Mouse (Mus musculus) testis, adult 2 months (tissue): Measurements from ENCODE around the gene Tspan2. TPM values are rescaled to one million over a fixed set of nuclear protein-coding genes. Genes with fewer than 3 reads are reported as not detected.

Experiments
- H3K27ac ChIP-seq: fragments of 200-500 bp; 2 replicates; pipeline ENCODE4 v1.5.1; 2012; ENCODE audit warnings: low read depth, low read length; ENCODE audit not compliant: control insufficient read depth, insufficient read depth
- H3K27me3 ChIP-seq: fragments of 200-500 bp; 2 replicates; pipeline ENCODE4 v1.6.1; 2012; ENCODE audit warnings: mild to moderate bottlenecking, low read length, moderate library complexity; ENCODE audit not compliant: control insufficient read depth, insufficient read depth
- H3K36me3 ChIP-seq: fragments of 200-500 bp; 2 replicates; pipeline ENCODE4 v1.6.1; 2012; ENCODE audit warnings: mild to moderate bottlenecking, low read length; ENCODE audit not compliant: control insufficient read depth, insufficient read depth
- H3K4me1 ChIP-seq: fragments of 200-500 bp; 2 replicates; pipeline ENCODE4 v1.6.1; 2012; ENCODE audit warnings: low read length; ENCODE audit not compliant: control insufficient read depth, insufficient read depth
- H3K4me3 ChIP-seq: fragments of 200-500 bp; 2 replicates; pipeline ENCODE4 v1.5.1; 2012; ENCODE audit warnings: low read depth, mild to moderate bottlenecking, low read length, moderate library complexity, mixed read lengths; ENCODE audit not compliant: control insufficient read depth
- CTCF ChIP-seq: fragments of 200-500 bp; IDR thresholded peaks from 2 replicates; pipeline ENCODE4 v1.5.1; 2012; ENCODE audit warnings: low read depth, mild to moderate bottlenecking, inconsistent platforms, low read length, moderate library complexity; ENCODE audit not compliant: control insufficient read depth, insufficient read depth, insufficient replicate concordance
- POLR2A ChIP-seq: fragments of 200-500 bp; IDR thresholded peaks from 2 replicates; pipeline ENCODE4 v1.6.1; 2012; ENCODE audit warnings: low read depth, mild to moderate bottlenecking, inconsistent platforms, low read length, moderate library complexity; ENCODE audit not compliant: control insufficient read depth
- polyA plus RNA-seq: library from polyadenylated mRNA; depleted of rRNA; stranded (reverse); fragments of >200 nt; gene quantifications from 2 replicates; pipeline ENCODE4 v1.2.3, GENCODE M21; 2012

The Tspan2 gene
- polyA plus RNA-seq, 1 experiment = 0.98 TPM

DNA sequence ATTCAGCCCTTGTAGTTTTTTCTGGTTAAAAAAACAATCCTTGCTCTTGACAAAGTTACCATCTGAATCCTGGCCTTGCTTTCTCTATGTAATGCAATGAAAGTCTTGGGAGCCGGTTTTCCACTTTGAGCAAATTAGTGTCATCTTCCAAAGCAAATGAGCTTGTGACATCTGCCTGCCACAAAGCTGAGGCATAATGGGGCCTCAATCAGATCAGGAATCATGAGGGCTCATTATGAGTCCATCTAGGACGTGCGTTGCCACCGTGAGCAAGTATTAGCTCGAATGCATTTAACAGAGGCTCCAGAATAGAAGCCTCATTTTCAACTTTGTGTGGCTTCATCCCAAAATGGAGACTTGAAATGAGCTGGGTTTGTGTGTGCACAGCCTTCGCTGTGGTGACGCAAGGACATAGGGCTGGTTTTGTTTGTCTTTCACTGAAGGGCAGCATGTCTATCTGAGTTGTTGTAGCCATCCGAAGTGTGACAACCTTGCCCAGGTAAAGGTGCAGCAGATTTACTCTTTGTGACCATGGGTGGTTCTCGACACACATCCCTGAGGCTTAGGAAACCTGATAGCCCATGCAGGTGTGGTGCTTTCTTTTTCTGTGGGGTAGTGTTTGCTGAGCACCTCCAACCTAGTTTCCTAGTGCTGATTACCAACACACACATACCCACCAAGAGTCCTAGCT is 9.6 kb downstream of the Tspan2 start:
- Histone ChIP-seq H3K27me3 (no peaks in the 10 kb centered on the region), H3K4me1 (no peaks in the 10 kb centered on the region), H3K4me3 (no peak overlapping the region), H3K36me3 (no peaks in the 10 kb centered on the region), H3K27ac (no peak overlapping the region)
- TF ChIP-seq POLR2A (no peak), CTCF (no peak)

- TF ChIP-seq POLR2A (no peak), CTCF (no peak)
- Histone ChIP-seq H3K4me3 (no peak overlapping the region), H3K36me3 (no peaks in the 10 kb centered on the region), H3K27me3 (no peaks in the 10 kb centered on the region), H3K27ac (no peak overlapping the region), H3K4me1 (no peaks in the 10 kb centered on the region)
Observed at GRCm38 (mm10) chr3:102744657-102745056, 10.3 kb downstream of the Tspan2 start.

GRCm38 (mm10) chr3:102746174-102746573 is 11.8 kb downstream of the Tspan2 start:
- Histone ChIP-seq H3K4me3 (no peak overlapping the region), H3K36me3 (no peaks in the 10 kb centered on the region), H3K27me3 (no peaks in the 10 kb centered on the region), H3K4me1 (no peaks in the 10 kb centered on the region), H3K27ac (no peak overlapping the region)
- TF ChIP-seq CTCF (no peak), POLR2A (no peak)

DNA sequence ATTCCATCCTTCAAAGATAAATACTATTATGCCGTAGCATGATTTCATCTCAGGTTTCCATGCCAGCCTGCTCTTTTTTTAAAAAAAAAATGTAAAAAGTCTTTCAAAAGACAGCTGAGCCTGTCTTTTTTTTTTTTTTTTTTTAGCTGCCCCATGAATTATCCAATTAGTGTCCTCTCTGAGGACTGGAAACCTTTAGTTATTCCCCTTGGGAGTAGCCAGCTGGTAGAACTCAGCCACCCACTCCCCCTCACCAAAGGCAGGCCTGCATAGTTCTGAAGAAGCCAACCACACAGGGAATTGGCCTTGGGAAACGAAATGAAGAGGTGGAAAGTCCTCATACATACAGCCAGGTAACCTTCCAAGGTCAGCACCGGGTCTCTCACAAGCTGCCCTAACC is 13.7 kb downstream of the Tspan2 start:
- TF ChIP-seq POLR2A = no peak
- no peak for TF ChIP-seq CTCF
- Histone ChIP-seq H3K27ac (no peak overlapping the region), H3K4me1 (no peaks in the 10 kb centered on the region), H3K36me3 (no peaks in the 10 kb centered on the region), H3K4me3 (no peak overlapping the region), H3K27me3 (no peaks in the 10 kb centered on the region)

GRCm38 (mm10) chr3:102748686-102749085 is 14.4 kb downstream of the Tspan2 start:
- Histone ChIP-seq H3K4me1 (no peaks in the 10 kb centered on the region), H3K27me3 (no peaks in the 10 kb centered on the region), H3K36me3 (no peaks in the 10 kb centered on the region), H3K4me3 (no peak overlapping the region), H3K27ac (no peak overlapping the region)
- no peak for TF ChIP-seq CTCF

DNA sequence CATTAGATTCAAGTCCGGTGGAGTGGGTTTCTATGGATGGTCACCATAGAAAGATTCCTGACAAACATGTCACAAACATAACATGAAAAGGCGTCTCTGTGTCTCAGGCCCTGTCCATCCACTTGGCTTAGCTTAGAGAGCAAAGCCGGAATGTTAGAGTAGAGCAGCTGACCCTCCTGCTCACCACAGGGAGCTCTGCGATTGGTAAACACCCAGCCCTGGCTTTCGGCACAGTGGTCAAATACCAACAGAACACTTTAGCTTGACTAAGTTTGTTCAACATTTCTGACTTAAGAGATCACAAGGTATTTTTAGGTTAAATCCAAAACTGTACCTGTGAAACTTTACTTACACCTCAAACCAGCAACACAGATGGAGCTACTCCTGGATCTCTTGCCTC is 16.8 kb downstream of the Tspan2 start:
- Histone ChIP-seq H3K27ac (no peak overlapping the region), H3K4me1 (no peaks in the 10 kb centered on the region), H3K36me3 (no peaks in the 10 kb centered on the region), H3K27me3 (no peaks in the 10 kb centered on the region), H3K4me3 (no peak overlapping the region)
- TF ChIP-seq POLR2A (no peak), CTCF (no peak)

- H3K27me3 ChIP-seq = no peaks in the 10 kb centered on the region
Observed at GRCm38 (mm10) chr3:102751536-102751935, 17.2 kb downstream of the Tspan2 start.

More at GRCm38 (mm10) chr3:102751536-102751935, 17.2 kb downstream of the Tspan2 start:
- Histone ChIP-seq H3K4me3 (no peak overlapping the region), H3K36me3 (no peaks in the 10 kb centered on the region), H3K4me1 (no peaks in the 10 kb centered on the region), H3K27ac (no peak overlapping the region)
- TF ChIP-seq POLR2A (no peak), CTCF (no peak)
